Mouse (Mus musculus): ENCODE measurements around the gene Atp8a2. TPM values are rescaled to one million over a fixed set of nuclear protein-coding genes. Genes with fewer than 3 reads are reported as not detected.

Gene Atp8a2
- total RNA-seq (2014; rRNA removed) (65.9 and 81.7 TPM in 2 replicates), polyA plus RNA-seq (2015; fragmentation: Nextera tagmentation; extraction: Ambion mirVana) (36.0 and 43.0 TPM in 2 replicates)

- Histone ChIP-seq H3K9ac (replicated peaks; ENCODE audit: low read length, poor library complexity, severe bottlenecking) (no peak within 1 kb of the TSS), H3K9me3 (ENCODE audit: low read length) (no peaks in the 10 kb centered on the region), H3K36me3 (ENCODE audit: insufficient read depth, low read length) (no peaks in the 10 kb centered on the region), H3K27ac (ENCODE audit: low read depth, low read length) (no peak within 1 kb of the TSS), H3K27me3 (ENCODE audit: insufficient read depth, low read length) (no peaks in the 10 kb centered on the region), H3K4me3 (ENCODE audit: low read depth, low read length) (no peak within 1 kb of the TSS), H3K4me2 (ENCODE audit: low read depth, low read length, poor library complexity, severe bottlenecking) (no peak within 1 kb of the TSS), H3K4me1 (ENCODE audit: insufficient read depth, low read length) (no peaks in the 10 kb centered on the region)
- 79% methylated on average over 7 of the region's 7 CpGs for WGBS
- DNase-seq (ENCODE audit: low spot score) (no peak), ATAC-seq (ENCODE audit: low FRiP score) (no peak)
- TF ChIP-seq CTCF (IDR thresholded peaks at IDR 0.05): no peak
These were observed at the start of gene Atp8a2 for GRCm38 (mm10) chr14:60196884-60197283. Gene Atp8a2, minus strand, starts transcription at chr14:60197179.

DNA sequence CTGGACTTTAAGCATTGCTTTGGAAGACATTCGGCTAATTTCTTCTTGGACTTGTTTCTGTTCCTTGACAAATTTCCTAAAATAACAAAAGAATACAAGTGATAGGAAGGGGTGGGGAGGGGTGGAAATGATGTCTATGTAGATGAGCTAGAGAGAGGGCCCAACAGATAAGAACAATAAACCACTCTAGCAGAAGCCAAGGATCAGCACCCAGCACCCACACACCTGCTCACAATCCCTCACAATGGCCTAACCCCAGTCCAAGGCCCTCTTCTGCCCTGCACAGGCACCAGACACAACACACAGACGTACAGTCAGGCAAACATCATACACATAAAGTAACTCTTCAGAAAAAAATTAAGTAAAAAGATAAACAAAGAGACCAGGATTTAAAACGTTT is 41.6 kb upstream of the Atp8a2 start:
- H3K4me2 ChIP-seq (ENCODE audit: low read depth, low read length, poor library complexity, severe bottlenecking): no peak overlapping the region
- no peaks in the 10 kb centered on the region for H3K27me3 ChIP-seq (ENCODE audit: insufficient read depth, low read length)
- H3K4me3 ChIP-seq (ENCODE audit: low read depth, low read length): no peak overlapping the region
- no peak overlapping the region for H3K9ac ChIP-seq (replicated peaks; ENCODE audit: low read length, poor library complexity, severe bottlenecking)
- no peaks in the 10 kb centered on the region for H3K9me3 ChIP-seq (ENCODE audit: low read length)
- peaks cover 23% of the 10 kb centered on the region; the same call in 1 of the 2 replicates for H3K36me3 ChIP-seq (ENCODE audit: insufficient read depth, low read length)
- no peak for DNase-seq (ENCODE audit: low spot score)
- no peak for ATAC-seq (ENCODE audit: low FRiP score)
- 86% methylated on average over 3 of the region's 3 CpGs for WGBS
- no peak overlapping the region for H3K27ac ChIP-seq (ENCODE audit: low read depth, low read length)
- H3K4me1 ChIP-seq (ENCODE audit: insufficient read depth, low read length): no peaks in the 10 kb centered on the region
- TF ChIP-seq CTCF (IDR thresholded peaks at IDR 0.05): no peak

DNA sequence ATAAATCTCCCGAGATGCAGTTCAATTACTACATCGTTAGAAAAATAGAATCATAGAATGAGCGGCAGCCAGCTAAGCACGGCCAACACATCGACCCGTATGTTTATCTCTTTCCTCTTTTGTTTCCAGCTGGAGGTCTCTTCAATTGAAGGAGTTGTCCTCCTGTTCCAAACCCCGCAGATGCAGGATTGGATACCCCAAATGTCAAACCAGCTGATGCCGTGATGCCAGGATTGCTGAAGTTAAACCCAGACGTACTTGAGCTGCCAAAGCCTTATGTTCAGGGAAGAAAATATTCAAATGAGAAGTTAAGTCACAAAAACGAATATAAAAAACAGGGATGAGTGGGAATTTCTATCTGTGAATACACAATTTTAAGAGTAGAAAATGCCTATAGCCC is 22.9 kb upstream of the Atp8a2 start:
- ATAC-seq (ENCODE audit: low FRiP score): no peak
- no peak for TF ChIP-seq CTCF (IDR thresholded peaks at IDR 0.05)
- Histone ChIP-seq H3K36me3 (ENCODE audit: insufficient read depth, low read length) (peaks cover 9% of the 10 kb centered on the region; the same call in 1 of the 2 replicates), H3K4me1 (ENCODE audit: insufficient read depth, low read length) (no peaks in the 10 kb centered on the region), H3K27ac (ENCODE audit: low read depth, low read length) (no peak overlapping the region), H3K4me2 (ENCODE audit: low read depth, low read length, poor library complexity, severe bottlenecking) (no peak overlapping the region), H3K9ac (replicated peaks; ENCODE audit: low read length, poor library complexity, severe bottlenecking) (no peak overlapping the region), H3K27me3 (ENCODE audit: insufficient read depth, low read length) (no peaks in the 10 kb centered on the region), H3K4me3 (ENCODE audit: low read depth, low read length) (no peak overlapping the region), H3K9me3 (ENCODE audit: low read length) (no peaks in the 10 kb centered on the region)
- no peak for DNase-seq (ENCODE audit: low spot score)
- 90% methylated on average over 10 of the region's 10 CpGs for WGBS

- Histone ChIP-seq H3K27ac (ENCODE audit: low read depth, low read length) (no peak overlapping the region), H3K4me3 (ENCODE audit: low read depth, low read length) (no peak overlapping the region), H3K4me2 (ENCODE audit: low read depth, low read length, poor library complexity, severe bottlenecking) (no peak overlapping the region), H3K4me1 (ENCODE audit: insufficient read depth, low read length) (no peaks in the 10 kb centered on the region), H3K9me3 (ENCODE audit: low read length) (no peaks in the 10 kb centered on the region), H3K36me3 (ENCODE audit: insufficient read depth, low read length) (peaks cover 9% of the 10 kb centered on the region; the same call in 1 of the 2 replicates), H3K27me3 (ENCODE audit: insufficient read depth, low read length) (no peaks in the 10 kb centered on the region), H3K9ac (replicated peaks; ENCODE audit: low read length, poor library complexity, severe bottlenecking) (no peak overlapping the region)
- no peak for ATAC-seq (ENCODE audit: low FRiP score)
- 97% methylated on average over 4 of the region's 4 CpGs for WGBS
- no peak for TF ChIP-seq CTCF (IDR thresholded peaks at IDR 0.05)
- DNase-seq (ENCODE audit: low spot score): no peak
These were observed 20.6 kb upstream of the Atp8a2 start for GRCm38 (mm10) chr14:60217616-60218015.

GRCm38 (mm10) chr14:60216125-60216524 is 19.1 kb upstream of the Atp8a2 start:
- no peak overlapping the region for H3K4me2 ChIP-seq (ENCODE audit: low read depth, low read length, poor library complexity, severe bottlenecking)
- no peaks in the 10 kb centered on the region for H3K9me3 ChIP-seq (ENCODE audit: low read length)
- TF ChIP-seq CTCF (IDR thresholded peaks at IDR 0.05): no peak
- H3K27ac ChIP-seq (ENCODE audit: low read depth, low read length): no peak overlapping the region
- 100% methylated on average over 1 of the region's 1 CpGs for WGBS
- H3K4me3 ChIP-seq (ENCODE audit: low read depth, low read length): no peak overlapping the region
- peaks cover 6% of the 10 kb centered on the region; the same call in 1 of the 2 replicates for H3K36me3 ChIP-seq (ENCODE audit: insufficient read depth, low read length)
- no peak for DNase-seq (ENCODE audit: low spot score)
- H3K27me3 ChIP-seq (ENCODE audit: insufficient read depth, low read length): no peaks in the 10 kb centered on the region
- no peaks in the 10 kb centered on the region for H3K4me1 ChIP-seq (ENCODE audit: insufficient read depth, low read length)
- H3K9ac ChIP-seq (replicated peaks; ENCODE audit: low read length, poor library complexity, severe bottlenecking): no peak overlapping the region
- ATAC-seq (ENCODE audit: low FRiP score): no peak

- no peaks in the 10 kb centered on the region for H3K27me3 ChIP-seq (ENCODE audit: insufficient read depth, low read length)
- H3K4me2 ChIP-seq (ENCODE audit: low read depth, low read length, poor library complexity, severe bottlenecking): no peak overlapping the region
- no peaks in the 10 kb centered on the region for H3K9me3 ChIP-seq (ENCODE audit: low read length)
- H3K27ac ChIP-seq (ENCODE audit: low read depth, low read length): no peak overlapping the region
- H3K4me1 ChIP-seq (ENCODE audit: insufficient read depth, low read length): no peaks in the 10 kb centered on the region
- WGBS: 96% methylated on average over 3 of the region's 3 CpGs
- DNase-seq (ENCODE audit: low spot score): no peak
- no peak for ATAC-seq (ENCODE audit: low FRiP score)
- no peak overlapping the region for H3K9ac ChIP-seq (replicated peaks; ENCODE audit: low read length, poor library complexity, severe bottlenecking)
- TF ChIP-seq CTCF (IDR thresholded peaks at IDR 0.05): no peak
- H3K4me3 ChIP-seq (ENCODE audit: low read depth, low read length): no peak overlapping the region
- H3K36me3 ChIP-seq (ENCODE audit: insufficient read depth, low read length): peaks cover 4% of the 10 kb centered on the region; the same call in 1 of the 2 replicates
These were observed 18.0 kb upstream of the Atp8a2 start for GRCm38 (mm10) chr14:60215000-60215399.
